In genomic region chr4:81252334-81252733, GRCm38 (mm10) we compare ENCODE assay signal across 9 mouse cellular contexts.
DNase-seq lines count a peak whose midpoint lies in the region; ATAC-seq and TF ChIP-seq lines count a peak whose summit lies in the region.
"Had no signal": no experiment of that assay in that cellular context is flagged by ENCODE, and none has a peak within 500 bp of the region (broad histone marks: within the 10 kb centered on the region; RNA-seq: fewer than 3 reads in every experiment).

No protein-coding gene starts in this region.

- no peaks in the 10 kb centered on the region for H3K79me2 ChIP-seq in myocyte (ENCODE audit: control insufficient read depth, insufficient read depth)

- H3K4me2 ChIP-seq in neural tube, embryonic 12.5 days (replicated peaks), result no peak overlapping the region
- H3K4me2 ChIP-seq in kidney, embryonic 14.5 days (replicated peaks; ENCODE audit: low read depth, low read length), result no peak overlapping the region
- peak overlapping the region; percentile 53 for H3K4me2 ChIP-seq in myocyte (ENCODE audit: low read depth)
- H3K4me2 ChIP-seq: limb, embryonic 13.5 days had no signal

- intact Hi-C loops in heart, postnatal 10 days (cut with DNase I), result loop anchor here (2.0 to 5.0 kb wide), 2 partner anchors 74 to 385 kb away; no protein-coding TSS in a partner anchor
- intact Hi-C loops in left cerebral cortex, postnatal 10 days (cut with DNase I), result loop anchor here (2.0 kb wide), 1 partner anchor 382 kb away; no protein-coding TSS in a partner anchor

- no peak overlapping the region for H3ac ChIP-seq in myocyte (ENCODE audit: control insufficient read depth, insufficient read length)

- no peak overlapping the region for H3K4me3 ChIP-seq in neural tube, embryonic 12.5 days
- H3K4me3 ChIP-seq in kidney, embryonic 14.5 days (ENCODE audit: low read length), result no peak overlapping the region
- H3K4me3 ChIP-seq in myocyte, result no peak overlapping the region
- H3K4me3 ChIP-seq: limb, embryonic 13.5 days had no signal

- 91% methylated on average over 1 of the region's 1 CpGs for WGBS in neural tube, embryonic 12.5 days
- 80% methylated on average over 1 of the region's 1 CpGs for WGBS in kidney, embryonic 14.5 days

- no peak overlapping the region for H3K27ac ChIP-seq in neural tube, embryonic 12.5 days
- no peak overlapping the region for H3K27ac ChIP-seq in kidney, embryonic 14.5 days (ENCODE audit: low read depth, low read length)
- H3K27ac ChIP-seq: limb, embryonic 13.5 days had no signal

- H3K9ac ChIP-seq in neural tube, embryonic 12.5 days, result no peak overlapping the region
- H3K9ac ChIP-seq in kidney, embryonic 14.5 days (ENCODE audit: low read depth, low read length), result no peak overlapping the region
- H3K9ac ChIP-seq: limb, embryonic 13.5 days had no signal

- ATAC-seq in neural tube, embryonic 12.5 days (ENCODE audit: low FRiP score, low read depth), result peak; percentile 25; the same call in 1 of the 2 replicates
- peak; percentile 33; the same call in 1 of the 2 replicates for ATAC-seq in kidney, embryonic 14.5 days (ENCODE audit: low FRiP score, low TSS enrichment)

- DNase-seq in heart, postnatal 10 days, result peak; percentile 6 to 12
- no peak for DNase-seq in heart, postnatal 4 days
- DNase-seq in neural tube, embryonic 10.5 days (ENCODE audit: extremely low spot score, low spot score), result no peak
- DNase-seq in right cerebral cortex, postnatal 14 days, result no peak
- no peak for DNase-seq in left cerebral cortex, postnatal 10 days (ENCODE audit: extremely low spot score in 1 of 2, low spot score in 2 of 2)

- H3K4me1 ChIP-seq in neural tube, embryonic 12.5 days, result no peaks in the 10 kb centered on the region
- H3K4me1 ChIP-seq in kidney, embryonic 14.5 days (ENCODE audit: control insufficient read depth, insufficient read depth, low read length), result 0 out of 2 replicates have a peak, but pooled peaks cover 3% of the 10 kb centered on the region

- no peaks in the 10 kb centered on the region for H3K36me3 ChIP-seq in neural tube, embryonic 12.5 days
- no peaks in the 10 kb centered on the region for H3K36me3 ChIP-seq in kidney, embryonic 14.5 days (ENCODE audit: control insufficient read depth, insufficient read depth, low read length)
- H3K36me3 ChIP-seq in myocyte (ENCODE audit: control insufficient read depth, insufficient read depth), result no peaks in the 10 kb centered on the region
- H3K36me3 ChIP-seq: limb, embryonic 13.5 days had no signal

- no peaks in the 10 kb centered on the region for H3K9me3 ChIP-seq in neural tube, embryonic 12.5 days
- no peaks in the 10 kb centered on the region for H3K9me3 ChIP-seq in kidney, embryonic 14.5 days (ENCODE audit: control insufficient read depth, low read length)
- H3K9me3 ChIP-seq: limb, embryonic 13.5 days had no signal

- no peaks in the 10 kb centered on the region for H3K27me3 ChIP-seq in neural tube, embryonic 12.5 days (replicated peaks)
- H3K27me3 ChIP-seq in kidney, embryonic 14.5 days (ENCODE audit: control insufficient read depth, insufficient read depth, low read length), result no peaks in the 10 kb centered on the region
- H3K27me3 ChIP-seq in myocyte (ENCODE audit: control insufficient read depth, insufficient read depth, insufficient read length), result no peaks in the 10 kb centered on the region
- H3K27me3 ChIP-seq: limb, embryonic 13.5 days had no signal

- TF ChIP-seq POLR2A in myocyte (IDR thresholded peaks at IDR 0.05; ENCODE audit: insufficient read length, low read depth), result no peak

TF ChIP-seq in myocyte, 11 proteins besides CTCF, POLR2A, EP300 and RAD21:
- TF ChIP-seq MAX (IDR thresholded peaks at IDR 0.05; ENCODE audit: low read depth) (no peak), MYOD1 (IDR thresholded peaks at IDR 0.05; ENCODE audit: control insufficient read depth in 1 of 3, insufficient read length in 2 of 3, low read depth in 2 of 3) (no peak), E2F4 (IDR thresholded peaks at IDR 0.05; ENCODE audit: insufficient read depth) (no peak), USF1 (IDR thresholded peaks at IDR 0.05; ENCODE audit: low read depth) (no peak), MYOG (IDR thresholded peaks at IDR 0.05; ENCODE audit: control insufficient read depth in 1 of 3, insufficient read depth in 1 of 3, insufficient read length in 2 of 3, low read depth in 2 of 3) (no peak), CEBPB (IDR thresholded peaks at IDR 0.05; ENCODE audit: insufficient read depth, poor library complexity, severe bottlenecking) (no peak), TCF3 (IDR thresholded peaks at IDR 0.05; ENCODE audit: insufficient read length, low read depth) (no peak)
TF ChIP-seq in myocyte: peak in this region for 0.

Comparison
In these comparisons a context has a peak if more than half of its experiments do, and no peak if none do; other contexts are left out.
1. DNase-seq: peak in heart, postnatal 10 days (2 of 2); none in heart, postnatal 4 days (single experiment), neural tube, embryonic 10.5 days (single experiment), right cerebral cortex, postnatal 14 days (single experiment) and left cerebral cortex, postnatal 10 days (0 of 2).